Mouse (Mus musculus) ZHBTc4 (cell line): ENCODE measurements around the gene Mpz.

Experiments used
- DNase-seq: peaks from one replicate; pipeline ENCODE4 v3.0.0-alpha.2; 2011; ENCODE audit warnings: low read depth, low spot score

The Mpz gene

DNA sequence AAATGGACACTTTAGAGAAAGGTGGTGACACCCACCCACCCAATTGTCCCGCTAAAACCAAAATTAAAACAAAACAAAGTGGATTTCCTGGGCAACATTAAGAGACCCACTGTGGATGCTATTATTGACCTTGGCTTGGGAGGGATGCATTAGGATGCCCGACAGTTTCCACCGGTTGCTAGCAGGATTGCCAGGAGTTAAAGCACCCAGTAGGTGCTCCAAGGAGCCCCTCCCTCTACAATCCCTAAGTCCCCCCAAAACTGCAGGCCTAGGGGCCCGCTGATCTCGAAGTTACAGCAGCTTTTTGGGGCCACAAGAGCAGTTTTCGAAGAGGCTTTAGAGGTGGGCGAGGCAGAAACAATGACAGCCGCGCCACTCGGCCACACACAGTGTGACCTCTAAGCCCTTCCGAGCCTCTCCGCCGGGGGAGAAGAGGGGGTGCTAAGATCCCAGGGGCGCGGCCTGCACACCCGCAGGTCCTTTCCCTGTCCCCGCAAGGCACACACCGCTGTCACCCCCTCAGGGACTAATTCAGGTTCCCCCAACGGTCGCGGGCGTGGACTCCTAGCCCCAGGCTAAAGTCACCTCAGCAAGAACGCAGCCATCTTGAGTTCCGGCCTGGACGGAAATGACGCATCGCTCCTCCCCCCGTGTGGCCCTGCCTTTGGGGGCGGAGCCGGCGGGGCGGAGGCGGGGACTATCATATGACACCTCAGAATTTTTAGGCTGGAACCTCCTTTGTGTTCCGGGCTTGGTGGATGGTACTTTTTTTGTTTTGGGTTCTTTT lies at the start of gene Mpz, which contains the start of gene Sdhc:
Mpz (plus strand) TSS at position 738 of the 787 bp plus-strand sequence.
Sdhc (minus strand) TSS at position 630 of the 787 bp plus-strand sequence.
- peak; percentile 97 for DNase-seq

DNA sequence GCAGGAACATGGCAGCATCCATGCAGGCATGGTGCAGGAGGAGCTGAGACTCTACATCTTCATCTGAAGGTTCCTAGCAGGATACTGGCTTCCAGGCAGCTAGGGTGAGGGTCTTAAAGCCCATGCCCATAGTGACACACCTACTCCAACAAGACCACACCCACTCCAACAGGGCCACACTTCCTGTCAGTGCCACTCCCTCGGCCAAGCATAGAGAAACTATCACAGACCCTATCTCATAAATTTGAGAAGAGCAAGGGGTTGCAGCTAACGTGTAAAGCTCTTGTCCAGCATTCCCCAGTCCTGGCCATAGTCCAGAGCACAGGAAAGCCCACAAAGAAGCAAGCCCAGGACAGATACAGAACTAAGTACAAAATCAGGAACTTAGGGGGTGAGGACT lies 49.5 kb upstream of the Mpz start:
- no peak for DNase-seq

DNA sequence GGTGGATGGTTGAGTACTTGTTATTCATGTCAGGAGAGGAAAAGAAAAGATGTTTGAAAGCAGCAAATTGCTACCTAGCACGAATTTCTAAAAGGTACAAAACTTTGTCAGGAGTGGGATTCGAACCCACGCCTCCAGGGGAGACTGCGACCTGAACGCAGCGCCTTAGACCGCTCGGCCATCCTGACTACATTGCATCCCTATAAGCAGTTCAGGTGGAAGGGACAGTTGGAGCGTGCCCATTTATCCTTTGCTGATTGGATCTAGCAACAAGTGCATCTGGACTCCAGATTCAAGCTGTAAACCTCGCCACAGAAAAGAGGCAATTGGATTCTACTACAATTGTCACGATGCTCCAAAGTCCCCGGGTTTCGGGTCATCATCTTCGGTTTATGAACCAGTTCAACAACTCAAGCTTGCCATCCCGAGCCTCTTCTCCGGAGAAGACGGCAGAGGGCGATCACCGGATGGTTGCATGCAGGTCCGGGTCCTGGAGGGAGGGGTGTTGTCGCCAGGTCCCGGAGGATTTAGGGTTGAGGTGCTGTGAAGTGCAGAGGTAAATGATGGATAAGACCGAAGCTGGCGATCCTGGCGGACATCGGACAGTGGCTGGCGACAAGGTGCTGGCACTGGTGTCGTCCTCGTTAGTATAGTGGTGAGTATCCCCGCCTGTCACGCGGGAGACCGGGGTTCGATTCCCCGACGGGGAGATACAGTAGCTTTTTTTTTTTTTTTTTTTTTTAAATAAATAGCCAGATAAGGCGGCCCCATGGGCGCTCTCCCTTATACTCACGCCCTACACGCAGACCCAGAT lies 48.6 kb upstream of the Mpz start:
- peak; percentile 90 for DNase-seq

DNA sequence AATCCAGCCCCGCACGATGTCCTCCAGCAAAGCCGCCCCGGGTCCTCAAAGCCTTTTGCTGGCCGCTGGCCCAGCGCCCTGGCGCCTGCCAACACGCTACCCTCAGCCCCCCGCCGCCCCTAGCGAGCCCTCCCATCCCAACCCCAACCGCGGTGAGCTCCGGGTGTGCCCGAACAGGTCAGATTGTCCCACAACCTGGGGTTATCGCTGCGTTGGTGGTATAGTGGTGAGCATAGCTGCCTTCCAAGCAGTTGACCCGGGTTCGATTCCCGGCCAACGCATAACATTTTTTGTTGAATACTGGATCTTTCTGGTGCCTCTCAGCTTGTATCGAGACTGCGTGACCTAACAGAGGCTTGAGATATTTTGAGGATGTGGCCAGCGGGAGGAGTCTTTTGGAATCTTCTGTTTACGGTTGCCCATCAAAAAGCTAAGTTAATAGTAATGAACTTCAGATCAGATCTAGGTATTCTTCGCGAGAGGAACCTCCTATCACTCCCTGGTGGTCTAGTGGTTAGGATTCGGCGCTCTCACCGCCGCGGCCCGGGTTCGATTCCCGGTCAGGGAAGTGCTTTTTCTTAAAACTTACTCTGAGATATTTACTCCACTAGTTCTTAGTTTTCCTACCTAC lies 47.8 kb upstream of the Mpz start:
- DNase-seq, result peak; percentile 91

DNA sequence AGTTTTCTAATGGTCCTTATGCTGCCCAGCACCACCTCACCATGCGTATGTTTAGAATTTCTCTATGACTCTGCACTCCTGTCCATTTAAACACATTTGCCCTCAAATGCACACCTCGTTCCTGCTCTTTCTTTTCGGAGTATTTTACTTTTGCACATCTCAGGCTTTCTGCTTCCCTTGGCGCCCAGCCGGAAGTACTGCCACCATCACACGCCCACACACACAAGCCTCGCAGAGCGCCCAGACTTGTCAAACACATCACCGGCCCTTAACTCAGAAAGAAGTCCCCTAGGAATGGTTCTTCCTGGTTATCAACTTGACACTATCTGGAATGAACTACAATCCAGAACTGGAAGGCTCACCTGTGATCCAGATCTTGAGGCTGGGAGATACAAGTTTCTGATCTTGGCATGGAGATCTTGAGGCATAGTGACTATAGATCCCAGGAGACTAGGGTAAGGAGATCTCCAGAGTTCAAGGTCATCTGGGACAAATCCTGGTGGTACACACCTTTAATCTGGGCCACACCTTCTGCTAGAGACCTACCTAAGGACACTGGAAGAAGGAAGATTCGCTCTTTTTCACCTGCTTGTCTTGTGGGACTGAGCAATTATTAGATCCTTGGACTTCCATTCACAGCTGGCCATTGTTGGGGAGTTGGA lies 47.2 kb upstream of the Mpz start:
- peak; percentile 84 for DNase-seq

DNA sequence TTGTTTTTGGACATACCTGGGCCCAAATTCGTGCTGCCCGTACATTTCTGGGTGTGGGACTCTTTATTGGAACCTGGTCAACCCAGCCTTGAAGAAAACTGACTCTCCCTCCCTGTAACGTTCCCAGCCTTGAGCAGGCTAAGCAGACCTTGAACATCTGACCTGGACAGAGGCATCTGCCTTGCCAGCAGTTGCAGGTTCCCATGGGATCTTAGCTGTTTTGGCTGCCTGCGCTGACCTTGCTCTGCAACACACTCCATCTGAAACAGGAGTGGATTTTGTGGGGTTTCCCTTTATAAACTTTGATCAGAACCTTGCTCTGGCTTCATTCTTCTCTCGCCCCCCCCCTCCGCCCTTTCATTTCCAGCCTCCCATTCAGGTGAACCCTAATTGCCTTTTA lies 45.3 kb upstream of the Mpz start:
- no peak for DNase-seq

DNA sequence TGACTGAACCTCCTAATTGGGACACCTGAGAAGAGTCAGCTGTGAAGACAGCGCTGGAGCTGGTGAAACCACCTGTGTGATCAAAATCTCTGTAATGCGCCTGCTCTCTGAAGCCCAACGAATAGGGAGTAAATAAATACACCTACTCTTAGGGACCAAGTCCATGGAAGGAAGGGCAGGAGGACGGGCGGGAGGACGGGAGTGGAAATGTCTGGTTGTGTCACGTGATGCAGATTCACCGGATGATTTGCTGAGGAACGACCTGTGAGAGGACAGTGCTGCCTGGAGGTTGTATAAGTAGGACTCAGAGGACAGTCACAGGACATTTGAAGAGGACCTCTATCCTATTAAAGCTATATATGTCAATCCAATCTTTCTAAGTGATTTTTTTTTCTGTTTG lies 40.9 kb upstream of the Mpz start:
- no peak for DNase-seq

DNA sequence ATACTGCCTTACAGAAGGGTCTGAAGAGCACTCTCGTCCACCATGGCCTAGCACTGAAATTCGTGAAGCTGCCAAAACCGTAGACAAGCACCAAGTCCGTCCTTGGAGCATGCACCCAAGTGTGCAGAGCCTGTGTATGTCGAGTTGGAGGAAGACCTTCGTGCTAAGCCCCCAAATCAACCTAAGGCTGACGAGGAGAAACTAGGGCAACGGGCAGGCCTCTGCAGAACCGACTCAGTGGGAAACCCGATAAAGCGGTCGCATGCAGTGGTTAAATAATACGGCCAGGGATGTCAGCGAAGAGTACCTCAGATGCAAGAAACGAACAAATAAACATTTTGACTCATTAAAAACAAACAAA lies 39.9 kb upstream of the Mpz start:
- DNase-seq, result no peak

DNA sequence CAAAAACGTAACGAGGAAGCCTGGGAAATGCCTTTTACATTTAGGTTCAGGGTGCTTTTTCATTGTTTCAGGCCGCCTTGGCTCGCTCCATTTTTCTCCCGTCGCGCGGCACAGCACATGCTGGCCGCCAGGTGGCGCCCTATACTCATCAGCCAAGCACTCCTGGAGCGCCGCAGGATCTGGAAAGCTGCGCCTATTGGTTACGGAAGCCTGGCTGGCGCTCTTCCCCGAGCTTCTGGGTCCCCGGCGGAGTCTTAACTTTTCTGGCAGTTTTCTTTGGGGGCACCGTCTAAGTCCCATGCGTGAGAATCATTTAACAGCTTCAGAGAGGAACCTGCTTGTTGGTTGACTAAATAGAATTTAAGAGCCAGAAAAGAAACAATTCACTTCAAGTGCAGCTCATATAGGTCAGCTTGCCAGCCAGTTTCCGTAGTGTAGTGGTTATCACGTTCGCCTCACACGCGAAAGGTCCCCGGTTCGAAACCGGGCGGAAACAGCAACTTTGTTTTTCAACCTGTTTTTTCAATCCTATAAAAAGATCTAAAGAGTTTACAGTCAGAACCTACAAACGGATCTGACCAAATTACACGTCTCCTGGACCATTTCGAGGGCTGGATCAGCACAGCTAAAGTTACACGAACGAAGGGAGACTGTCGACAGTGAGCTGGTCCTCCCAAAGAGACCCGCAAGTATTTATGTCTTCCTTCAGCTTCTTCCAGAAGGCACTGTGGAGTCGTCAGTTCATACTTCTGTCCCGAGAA lies 39.3 kb upstream of the Mpz start:
- peak; percentile 97 for DNase-seq

DNA sequence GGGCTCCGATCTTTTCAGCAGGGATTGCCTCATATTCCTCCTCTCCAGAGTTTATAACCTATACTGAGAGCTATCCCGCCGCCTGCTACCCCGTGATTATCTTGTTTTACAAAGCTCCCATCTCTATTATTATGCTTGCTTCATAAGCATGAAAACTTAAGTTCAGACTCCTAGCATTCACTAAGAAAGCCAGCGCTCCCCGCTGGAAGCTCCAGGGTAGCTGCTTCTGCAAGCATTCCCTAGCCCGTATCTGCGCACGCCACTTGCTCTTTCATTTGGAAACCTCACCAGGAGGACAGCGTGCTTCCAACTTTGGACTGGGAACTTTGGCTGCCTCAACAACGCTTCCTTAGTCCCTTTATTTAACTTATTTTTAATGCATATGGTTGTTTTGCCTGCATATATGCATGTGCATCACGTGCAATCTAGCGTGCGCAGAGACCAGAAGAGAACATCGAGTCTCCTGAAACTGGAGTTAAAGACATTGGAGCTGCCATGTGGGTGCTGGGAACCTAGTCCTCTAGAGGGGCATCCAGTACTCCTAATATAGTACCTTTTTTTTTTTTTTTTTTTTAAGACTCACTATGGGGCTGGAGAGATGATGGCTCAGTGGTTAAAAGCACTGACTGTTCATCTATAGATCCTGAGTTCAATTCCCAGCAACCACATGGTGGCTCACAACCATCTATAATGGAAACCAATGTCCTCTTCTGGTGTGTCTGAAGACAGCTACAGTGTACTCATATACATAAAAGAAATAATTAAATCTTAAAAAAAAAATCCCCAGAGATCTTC lies 38.5 kb upstream of the Mpz start:
- DNase-seq, result peak; percentile 60

DNA sequence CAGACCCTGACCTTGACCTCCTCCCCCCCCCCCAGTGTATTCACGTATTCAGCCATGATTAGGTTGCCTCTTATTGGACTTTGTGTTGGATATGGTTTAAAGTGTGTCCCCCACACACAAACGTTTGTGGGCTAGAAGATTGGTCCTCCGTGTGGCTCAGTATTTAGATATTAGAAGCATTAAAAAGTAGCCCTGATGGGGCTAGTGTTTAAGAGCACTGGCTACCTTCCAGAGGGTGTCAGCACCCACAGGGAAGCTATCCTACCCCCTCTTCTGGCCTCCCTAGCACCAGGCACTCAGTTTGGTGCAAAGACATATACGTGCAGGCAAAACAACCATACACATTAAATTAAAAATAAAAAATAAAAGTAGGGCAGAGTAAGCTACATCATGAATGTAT lies 37.5 kb upstream of the Mpz start:
- no peak for DNase-seq

DNA sequence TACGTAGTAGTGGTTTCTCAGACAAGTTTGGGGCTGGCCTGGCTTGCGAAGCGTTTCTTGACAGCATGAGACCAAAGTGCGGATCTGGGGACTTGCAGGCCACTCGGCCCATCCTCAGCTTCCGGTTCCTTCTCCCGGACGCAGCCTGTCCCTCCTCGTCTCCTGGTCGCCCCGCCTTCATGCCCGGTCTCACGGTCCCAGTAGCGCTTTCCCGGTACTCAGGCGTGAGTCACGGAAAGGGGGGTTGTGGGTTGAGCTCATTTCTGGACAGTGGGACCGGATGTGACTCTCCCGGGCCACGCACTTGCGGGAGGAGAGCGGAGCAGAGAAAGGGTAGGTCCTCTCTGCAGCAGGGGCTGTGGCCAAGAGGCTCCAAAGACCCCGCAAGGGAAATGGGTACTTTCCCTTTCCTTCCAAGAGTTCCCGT lies 36.6 kb upstream of the Mpz start, which contains the start of gene Cfap126:
Cfap126 (plus strand) TSS at position 46 of the 427 bp plus-strand sequence.
- peak; percentile 58 for DNase-seq

DNA sequence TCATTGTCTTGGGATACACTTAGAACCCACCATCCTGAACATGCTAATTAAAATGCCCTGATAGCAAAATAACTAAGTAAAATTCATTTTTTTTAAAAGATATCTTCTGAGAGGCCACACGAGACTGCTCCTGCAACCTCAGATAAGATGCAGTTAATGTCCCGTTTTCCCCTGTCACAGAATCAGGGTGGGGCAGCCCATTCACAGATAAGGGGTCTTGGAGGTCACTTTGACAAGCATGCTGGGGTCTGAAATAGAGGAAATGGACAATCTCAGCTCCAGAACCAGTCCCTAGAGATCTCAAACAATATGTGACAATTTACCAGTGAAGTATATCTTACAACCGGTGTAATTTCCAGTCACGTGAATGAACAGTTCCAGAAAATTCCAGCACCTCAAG lies 34.2 kb upstream of the Mpz start:
- no peak for DNase-seq

DNA sequence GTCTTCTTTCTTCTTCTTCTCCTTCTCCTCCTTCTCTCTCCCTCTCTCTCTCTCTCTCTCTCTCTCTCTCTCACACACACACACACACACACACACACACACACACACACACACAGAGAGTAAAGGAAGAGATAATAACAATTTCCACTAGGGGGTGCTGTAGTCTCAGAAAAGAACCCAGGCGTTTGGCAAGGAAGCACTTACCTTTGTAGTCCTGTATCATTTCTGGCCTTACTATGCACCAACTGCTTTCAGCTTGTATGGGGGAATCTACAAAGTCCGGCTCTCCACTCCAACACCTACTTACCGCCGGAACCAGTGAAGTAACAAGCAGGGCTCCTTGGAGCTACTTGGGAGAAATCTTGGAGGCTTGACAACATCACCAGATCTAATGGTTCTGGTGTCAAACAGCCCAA lies 32.2 kb upstream of the Mpz start:
- DNase-seq, result peak; percentile 89

DNA sequence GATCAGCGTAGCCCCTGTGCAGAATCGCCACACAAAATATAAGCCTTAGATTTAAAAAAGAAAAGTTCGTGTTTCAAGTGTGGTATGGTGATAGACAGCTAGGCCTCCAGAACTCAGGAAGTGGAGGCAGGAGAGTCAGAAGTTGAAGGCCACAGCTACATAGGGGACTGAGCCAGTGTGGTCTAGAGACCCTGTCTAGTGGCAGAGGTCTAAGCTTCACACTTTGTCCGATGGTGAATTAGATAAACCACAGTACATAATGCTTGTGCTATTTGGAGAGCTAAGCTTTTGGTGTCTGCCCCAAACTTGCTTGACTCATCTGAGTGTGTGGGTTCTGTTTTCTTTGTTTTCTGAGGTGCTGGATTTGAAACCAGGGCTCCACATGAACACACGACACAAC lies 31.5 kb upstream of the Mpz start:
- DNase-seq, result no peak

DNA sequence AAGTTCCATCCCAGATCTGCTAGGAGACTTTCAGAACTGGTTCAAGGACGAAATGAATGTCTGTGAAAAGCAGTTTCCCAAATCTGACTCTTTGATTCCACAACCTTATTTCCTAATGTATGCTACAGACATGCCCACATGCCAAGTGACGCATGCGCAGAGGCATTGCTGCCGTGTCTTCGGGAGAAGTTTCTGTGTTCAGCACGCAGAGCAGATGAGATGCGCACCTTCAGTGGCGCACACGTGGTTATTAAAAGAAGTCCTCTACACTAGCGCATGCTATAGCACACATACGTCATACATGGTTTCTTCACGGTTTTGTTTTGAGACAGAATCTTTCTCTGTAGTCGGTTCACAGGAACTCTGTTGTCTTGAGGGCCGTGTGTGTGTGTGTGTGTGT lies 31.1 kb upstream of the Mpz start:
- DNase-seq, result no peak

DNA sequence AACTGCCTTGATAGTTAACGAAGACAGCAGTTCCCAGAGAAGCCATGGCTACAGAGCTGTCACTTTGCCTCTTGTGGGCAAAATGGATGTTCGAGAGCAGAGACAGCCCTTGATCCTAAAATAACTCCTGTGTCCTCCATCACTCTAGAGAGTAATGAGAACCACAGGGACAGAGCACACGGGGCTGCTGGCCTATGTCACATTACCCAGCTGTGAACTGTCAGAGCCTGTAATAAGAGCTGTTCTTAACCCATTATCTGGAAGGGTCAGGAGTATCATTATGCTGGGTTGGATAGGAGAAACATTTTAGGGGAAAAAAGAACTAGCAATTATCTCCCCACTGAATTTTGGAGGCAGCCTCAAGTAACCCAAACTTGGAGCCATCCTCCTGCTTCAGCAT lies 29.6 kb upstream of the Mpz start:
- DNase-seq, result no peak

DNA sequence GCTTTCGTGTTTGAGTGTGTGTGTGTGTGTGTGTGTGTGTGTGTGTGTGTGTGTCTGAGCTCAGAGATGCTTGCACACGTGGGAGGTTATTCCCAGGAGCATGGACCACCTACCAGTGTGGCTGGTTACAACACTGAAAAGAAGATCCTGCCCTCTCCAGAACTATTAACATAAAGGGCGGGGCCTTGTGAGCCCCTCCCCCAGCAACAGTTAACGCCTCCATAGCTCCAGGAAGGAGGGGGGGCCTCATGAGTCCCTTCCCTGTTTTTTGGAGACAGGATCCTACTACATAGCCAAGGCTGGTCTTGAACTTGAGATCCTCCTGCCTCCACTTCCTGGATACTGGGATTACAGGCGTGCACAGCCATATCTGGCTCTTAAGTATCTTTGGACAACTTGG lies 28.7 kb upstream of the Mpz start:
- peak; percentile 82 for DNase-seq

DNA sequence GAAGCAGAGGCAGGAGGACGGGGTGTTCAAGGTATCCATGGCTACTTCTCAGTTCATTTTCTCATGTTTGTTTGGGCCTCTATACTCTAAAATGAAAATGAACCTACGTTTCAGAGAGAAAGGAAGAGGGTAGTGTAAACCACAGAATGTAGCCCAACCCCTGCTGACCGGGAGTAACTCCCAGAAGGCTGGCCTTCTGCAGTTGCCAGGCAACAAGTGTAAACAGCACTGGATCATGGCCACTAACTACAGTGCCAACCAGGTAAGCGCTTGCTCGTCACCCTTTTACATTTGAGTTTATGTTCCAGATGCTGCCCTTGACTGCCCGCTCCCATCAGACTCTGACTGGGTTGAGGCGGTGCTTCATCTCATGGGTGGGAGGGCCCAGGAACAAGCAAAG lies 27.6 kb upstream of the Mpz start:
- peak; percentile 29 for DNase-seq

DNA sequence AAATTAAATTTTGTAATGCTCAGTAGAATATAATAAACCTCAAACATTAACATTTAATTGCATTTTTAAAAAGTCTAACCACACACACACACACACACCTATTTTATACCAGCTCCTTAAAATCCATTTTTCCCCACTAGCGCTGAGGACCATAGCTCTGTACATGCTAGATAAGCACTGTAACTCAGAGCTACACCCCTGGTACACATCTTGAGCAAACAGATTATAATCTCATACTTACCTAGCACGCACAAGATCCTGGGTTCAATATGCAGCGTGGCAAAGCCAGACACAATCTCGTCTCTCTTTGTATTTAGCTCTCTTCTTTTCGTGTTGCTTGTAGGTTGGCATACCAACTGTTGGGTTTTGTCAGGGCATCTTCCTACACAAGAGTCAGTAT lies 26.1 kb upstream of the Mpz start:
- DNase-seq, result no peak
